Mouse (Mus musculus) hindbrain, postnatal 0 days (tissue): ENCODE measurements around the gene Pole4. TPM values are rescaled to one million over a fixed set of nuclear protein-coding genes. Genes with fewer than 3 reads are reported as not detected.
A peak's percentile ranks its signal among the peaks of the same experiment; 100 is the strongest.
"Not testable (repeated sequence)": the region's sequence is repeated elsewhere in the genome, so short reads cannot be mapped to it uniquely, and the experiment has no call there.

Experiments used
- ATAC-seq: fragments of 200-750 bp; cut with Nextera tagmentation; 2 replicates; pipeline ENCODE4 v1.8.0; 2017; ENCODE audit warnings: mild to moderate bottlenecking, moderate TSS enrichment, moderate library complexity
- DNase-seq: peaks from one replicate; pipeline ENCODE4 v3.0.0-alpha.2; 2015; ENCODE audit warnings: low spot score
- H3K27ac ChIP-seq: fragments of 300-500 bp; sonication (generic); 2 replicates; pipeline ENCODE4 v1.5.1; 2014; ENCODE audit warnings: mild to moderate bottlenecking
- H3K27me3 ChIP-seq: fragments of 300-500 bp; sonication (generic); 2 replicates; pipeline ENCODE4 v1.6.1; 2014; ENCODE audit warnings: low read length, mixed read lengths; ENCODE audit not compliant: insufficient read depth
- H3K36me3 ChIP-seq: fragments of 300-500 bp; sonication (generic); 2 replicates; pipeline ENCODE4 v1.6.1; 2014; ENCODE audit warnings: low read length, mixed read lengths; ENCODE audit not compliant: insufficient read depth
- H3K4me1 ChIP-seq: fragments of 300-500 bp; sonication (generic); 2 replicates; pipeline ENCODE4 v1.6.1; 2014; ENCODE audit warnings: antibody characterized with exemption, low read length, mixed read lengths; ENCODE audit not compliant: insufficient read depth
- H3K4me2 ChIP-seq: fragments of 300-500 bp; sonication (generic); 2 replicates; pipeline ENCODE4 v1.6.1; 2014; ENCODE audit warnings: low read depth, mild to moderate bottlenecking, low read length, moderate library complexity, mixed read lengths
- H3K4me3 ChIP-seq: fragments of 300-500 bp; sonication (generic); 2 replicates; pipeline ENCODE4 v1.5.1; 2014; ENCODE audit warnings: low read length
- H3K9ac ChIP-seq: fragments of 300-500 bp; sonication (generic); replicated peaks from 2 replicates; pipeline ENCODE4 v1.6.1; 2014; ENCODE audit warnings: mild to moderate bottlenecking, low read length, moderate library complexity, mixed read lengths
- H3K9me3 ChIP-seq: fragments of 300-500 bp; sonication (generic); 2 replicates; pipeline ENCODE4 v1.6.1; 2016; ENCODE audit warnings: low read length, mixed read lengths
- CTCF ChIP-seq: IDR thresholded peaks from 2 replicates; pipeline ENCODE4 v1.5.1; 2016; ENCODE audit warnings: antibody characterized with exemption, control low read depth, low read depth
- WGBS: fragments of 180-500 bp; shearing (Covaris S2); extraction: QIAGEN DNeasy Blood & Tissue Kit; methylation state at CpG from one replicate; pipeline ENCODE4 v1.1.7; 2014; 5-methylcytosine and 5-hydroxymethylcytosine counted together
- polyA plus RNA-seq: library from polyadenylated mRNA; unstranded; fragments of >200 nt; fragmentation: Nextera tagmentation; extraction: Ambion mirVana; gene quantifications from 2 replicates; pipeline ENCODE4 v1.2.1, GENCODE M21; 2015
- total RNA-seq: library from RNA; depleted of rRNA; stranded (reverse); fragments of >200 nt; gene quantifications from 2 replicates; pipeline ENCODE4 v1.2.3, GENCODE M21; 2014

Pole4 gene
- total and polyA plus RNA-seq, 2 experiments from 2014 or later = 68.4 to 142 TPM

GRCm38 (mm10) chr6:82703710-82704109 lies 1.5 kb downstream of the Pole4 start:
- no peaks in the 10 kb centered on the region for H3K9me3 ChIP-seq
- TF ChIP-seq CTCF = no peak
- H3K9ac ChIP-seq = no peak overlapping the region
- no peak overlapping the region for H3K4me2 ChIP-seq
- H3K27ac ChIP-seq = no peak overlapping the region
- no peak for ATAC-seq
- no peak overlapping the region for H3K4me3 ChIP-seq
- no peak for DNase-seq
- H3K36me3 ChIP-seq = no peaks in the 10 kb centered on the region
- peaks cover 3% of the 10 kb centered on the region; the same call in 1 of the 2 replicates for H3K4me1 ChIP-seq
- WGBS = 96% methylated on average over 3 of the region's 3 CpGs
- H3K27me3 ChIP-seq = no peaks in the 10 kb centered on the region

- ATAC-seq (peak; percentile 75), DNase-seq (peak; percentile 91)
- Histone ChIP-seq H3K36me3 (no peaks in the 10 kb centered on the region), H3K4me2 (no peak overlapping the region), H3K9ac (no peak overlapping the region), H3K4me3 (no peak overlapping the region), H3K27ac (no peak overlapping the region), H3K4me1 (peaks cover 3% of the 10 kb centered on the region; the same call in 1 of the 2 replicates), H3K27me3 (no peaks in the 10 kb centered on the region), H3K9me3 (no peaks in the 10 kb centered on the region)
- 29% methylated on average over 16 of the region's 16 CpGs for WGBS
- peak; percentile 96 for TF ChIP-seq CTCF
Measured at GRCm38 (mm10) chr6:82702593-82703017, 2.6 kb downstream of the Pole4 start.

GRCm38 (mm10) chr6:82701296-82701695 lies 3.9 kb downstream of the Pole4 start:
- ATAC-seq = no peak
- 81% methylated on average over 6 of the region's 6 CpGs for WGBS

GRCm38 (mm10) chr6:82699831-82700230 lies 5.3 kb downstream of the Pole4 start:
- Histone ChIP-seq H3K9ac (no peak overlapping the region), H3K4me3 (no peak overlapping the region), H3K27ac (no peak overlapping the region), H3K4me2 (no peak overlapping the region), H3K4me1 (peaks cover 3% of the 10 kb centered on the region; the same call in 1 of the 2 replicates), H3K9me3 (no peaks in the 10 kb centered on the region), H3K27me3 (no peaks in the 10 kb centered on the region), H3K36me3 (no peaks in the 10 kb centered on the region)
- no peak for TF ChIP-seq CTCF
- WGBS = 10% methylated on average over 5 of the region's 5 CpGs
- ATAC-seq = peak; percentile 76
- DNase-seq = peak; percentile 65

More at GRCm38 (mm10) chr6:82701296-82701695, 3.9 kb downstream of the Pole4 start:
- Histone ChIP-seq H3K4me3 (no peak overlapping the region), H3K27me3 (no peaks in the 10 kb centered on the region), H3K36me3 (no peaks in the 10 kb centered on the region), H3K27ac (no peak overlapping the region), H3K4me2 (no peak overlapping the region), H3K9ac (no peak overlapping the region), H3K9me3 (no peaks in the 10 kb centered on the region), H3K4me1 (peaks cover 3% of the 10 kb centered on the region; the same call in 1 of the 2 replicates)
- TF ChIP-seq CTCF = no peak
- DNase-seq = no peak

- Histone ChIP-seq H3K4me1 (peaks cover 3% of the 10 kb centered on the region; the same call in 1 of the 2 replicates), H3K9me3 (no peaks in the 10 kb centered on the region), H3K27me3 (no peaks in the 10 kb centered on the region), H3K36me3 (no peaks in the 10 kb centered on the region), H3K27ac (no peak overlapping the region), H3K9ac (no peak overlapping the region), H3K4me2 (no peak overlapping the region), H3K4me3 (no peak overlapping the region)
- 97% methylated on average over 3 of the region's 3 CpGs for WGBS
- no peak for TF ChIP-seq CTCF
- DNase-seq (no peak), ATAC-seq (no peak)
Measured at GRCm38 (mm10) chr6:82696736-82697135, 8.4 kb downstream of the Pole4 start.

GRCm38 (mm10) chr6:82694668-82695067 lies 10.5 kb downstream of the Pole4 start:
- ATAC-seq = no peak
- Histone ChIP-seq H3K4me1 (peaks cover under 1% of the 10 kb centered on the region; the same call in 1 of the 2 replicates), H3K36me3 (no peaks in the 10 kb centered on the region), H3K9ac (no peak overlapping the region), H3K4me3 (no peak overlapping the region), H3K9me3 (no peaks in the 10 kb centered on the region), H3K27ac (no peak overlapping the region), H3K27me3 (no peaks in the 10 kb centered on the region), H3K4me2 (peak overlapping the region; percentile 14; the same call in 1 of the 2 replicates)
- 36% methylated on average over 13 of the region's 13 CpGs for WGBS
- no peak for TF ChIP-seq CTCF
- no peak for DNase-seq

GRCm38 (mm10) chr6:82689474-82689873 lies 15.7 kb downstream of the Pole4 start:
- no peak for ATAC-seq
- WGBS = 95% methylated on average over 4 of the region's 4 CpGs
- Histone ChIP-seq H3K36me3 (no peaks in the 10 kb centered on the region), H3K27ac (no peak overlapping the region), H3K9me3 (no peaks in the 10 kb centered on the region), H3K4me2 (no peak overlapping the region), H3K27me3 (no peaks in the 10 kb centered on the region), H3K4me1 (no peaks in the 10 kb centered on the region), H3K4me3 (no peak overlapping the region), H3K9ac (no peak overlapping the region)
- TF ChIP-seq CTCF = no peak
- DNase-seq = no peak

- H3K36me3 ChIP-seq, H3K4me1 ChIP-seq, H3K4me2 ChIP-seq, H3K27me3 ChIP-seq, DNase-seq, ATAC-seq, H3K9ac ChIP-seq, H3K9me3 ChIP-seq, H3K27ac ChIP-seq, H3K4me3 ChIP-seq: not testable (repeated sequence)
- WGBS = 36% methylated on average over 5 of the region's 5 CpGs
Measured at GRCm38 (mm10) chr6:82688586-82688985, 16.6 kb downstream of the Pole4 start.
